Mouse (Mus musculus) stomach, embryonic 16.5 days (tissue): ENCODE data around the gene Mef2c. TPM values are rescaled to one million over a fixed set of nuclear protein-coding genes. Genes with fewer than 3 reads are reported as not detected.

Source experiments
- ATAC-seq: fragments of 200-750 bp; cut with Nextera tagmentation; 2 replicates; pipeline ENCODE4 v1.8.0; 2017; ENCODE audit warnings: moderate number of reproducible peaks, moderate TSS enrichment; ENCODE audit not compliant: insufficient read depth, low FRiP score
- H3K27ac ChIP-seq: fragments of 300-500 bp; sonication (generic); 2 replicates; pipeline ENCODE4 v1.5.1; 2014; ENCODE audit warnings: low read length
- H3K27me3 ChIP-seq: fragments of 300-500 bp; sonication (generic); 2 replicates; pipeline ENCODE4 v1.6.1; 2014; ENCODE audit warnings: low read length, control low read depth, mixed read lengths; ENCODE audit not compliant: control insufficient read depth, insufficient read depth
- H3K36me3 ChIP-seq: fragments of 300-500 bp; sonication (generic); 2 replicates; pipeline ENCODE4 v1.6.1; 2014; ENCODE audit warnings: low read length; ENCODE audit not compliant: control insufficient read depth, insufficient read depth
- H3K4me1 ChIP-seq: fragments of 300-500 bp; sonication (generic); 2 replicates; pipeline ENCODE4 v1.6.1; 2014; ENCODE audit warnings: low read length, control low read depth, mixed read lengths; ENCODE audit not compliant: control insufficient read depth, insufficient read depth
- H3K4me2 ChIP-seq: fragments of 300-500 bp; sonication (generic); 2 replicates; pipeline ENCODE4 v1.6.1; 2014; ENCODE audit warnings: low read depth, low read length, mixed read lengths
- H3K4me3 ChIP-seq: fragments of 300-500 bp; sonication (generic); replicated peaks from 2 replicates; pipeline ENCODE4 v1.5.1; 2014; ENCODE audit warnings: mild to moderate bottlenecking, low read length
- H3K9ac ChIP-seq: fragments of 300-500 bp; sonication (generic); 2 replicates; pipeline ENCODE4 v1.6.1; 2014; ENCODE audit warnings: low read length
- H3K9me3 ChIP-seq: fragments of 300-500 bp; sonication (generic); replicated peaks from 2 replicates; pipeline ENCODE4 v1.6.1; 2016; ENCODE audit warnings: low read length, control low read depth; ENCODE audit not compliant: control insufficient read depth
- WGBS: fragments of 180-500 bp; shearing (Covaris S2); extraction: QIAGEN DNeasy Blood & Tissue Kit; methylation state at CpG from one replicate; pipeline ENCODE4 v1.1.7; 2014; 5-methylcytosine and 5-hydroxymethylcytosine counted together
- polyA plus RNA-seq: library from polyadenylated mRNA; unstranded; fragments of >200 nt; fragmentation: Nextera tagmentation; extraction: Ambion mirVana; gene quantifications from 2 replicates; pipeline ENCODE4 v1.2.1, GENCODE M21; 2015

Mef2c gene
- polyA plus RNA-seq, 1 experiment from 2014 or later: 51.9 TPM

DNA sequence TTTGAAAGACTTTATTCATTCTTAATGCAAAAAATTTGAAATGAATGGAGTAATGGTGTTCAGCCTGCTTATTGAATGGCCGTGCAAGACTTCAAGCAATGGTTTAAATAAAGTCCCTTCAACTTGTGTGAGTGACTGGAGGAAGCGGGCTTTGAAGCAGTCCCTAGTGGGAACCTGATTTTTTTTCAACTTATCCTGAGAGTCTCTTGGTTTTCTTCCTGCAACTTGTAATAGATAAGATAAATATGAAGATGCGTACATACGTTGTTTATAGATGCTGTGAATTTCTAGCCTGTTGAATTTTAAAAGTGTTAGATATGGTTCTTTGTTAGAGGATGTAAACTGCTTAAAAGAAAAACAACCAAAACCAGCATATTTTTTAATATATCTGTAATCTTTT, 27.1 kb downstream of the Mef2c start:
- no peak overlapping the region for H3K4me2 ChIP-seq
- H3K9ac ChIP-seq: no peak overlapping the region
- no peaks in the 10 kb centered on the region for H3K36me3 ChIP-seq
- no peak overlapping the region for H3K4me3 ChIP-seq
- no peaks in the 10 kb centered on the region for H3K4me1 ChIP-seq
- no peaks in the 10 kb centered on the region for H3K9me3 ChIP-seq
- H3K27me3 ChIP-seq: no peaks in the 10 kb centered on the region
- ATAC-seq: no peak
- 77% methylated on average over 4 of the region's 4 CpGs for WGBS
- no peak overlapping the region for H3K27ac ChIP-seq

DNA sequence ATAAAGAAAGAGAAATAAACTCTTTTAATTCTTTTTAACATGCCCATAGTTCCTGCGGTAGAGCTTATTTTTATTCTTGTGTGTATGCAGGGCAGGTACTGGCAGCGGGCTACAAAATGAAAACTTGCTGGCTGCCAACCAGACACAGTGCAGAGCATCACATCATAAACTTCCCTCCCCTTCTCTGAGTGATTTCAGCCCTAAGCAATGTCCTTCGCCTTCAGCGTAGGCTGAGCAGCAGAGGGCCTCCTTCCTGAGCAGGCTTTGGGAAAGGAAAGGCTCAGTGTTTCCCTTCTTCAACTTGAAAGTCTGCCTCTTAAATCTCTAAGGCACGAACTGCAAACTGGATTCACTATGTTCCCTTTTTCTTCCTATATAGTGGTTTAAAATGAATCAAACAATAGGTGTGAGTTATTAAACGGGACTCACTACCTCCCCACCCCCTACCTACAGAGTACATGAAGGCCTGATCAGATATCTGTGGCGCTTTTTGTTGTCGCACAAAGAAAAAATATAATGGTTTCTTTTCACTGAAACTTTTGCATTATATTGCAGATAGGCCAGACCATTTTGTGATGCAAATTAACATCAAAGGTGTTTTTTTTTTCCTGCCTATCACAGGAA, 28.2 kb downstream of the Mef2c start:
- no peak overlapping the region for H3K4me3 ChIP-seq
- H3K9me3 ChIP-seq: no peaks in the 10 kb centered on the region
- H3K27ac ChIP-seq: peak overlapping the region; percentile 23; the same call in 1 of the 2 replicates
- WGBS: 46% methylated on average over 8 of the region's 8 CpGs
- no peaks in the 10 kb centered on the region for H3K36me3 ChIP-seq
- no peak overlapping the region for H3K4me2 ChIP-seq
- no peaks in the 10 kb centered on the region for H3K27me3 ChIP-seq
- H3K9ac ChIP-seq: no peak overlapping the region
- H3K4me1 ChIP-seq: peaks cover under 1% of the 10 kb centered on the region; the same call in 1 of the 2 replicates
- peak; percentile 66; the same call in 1 of the 2 replicates for ATAC-seq

DNA sequence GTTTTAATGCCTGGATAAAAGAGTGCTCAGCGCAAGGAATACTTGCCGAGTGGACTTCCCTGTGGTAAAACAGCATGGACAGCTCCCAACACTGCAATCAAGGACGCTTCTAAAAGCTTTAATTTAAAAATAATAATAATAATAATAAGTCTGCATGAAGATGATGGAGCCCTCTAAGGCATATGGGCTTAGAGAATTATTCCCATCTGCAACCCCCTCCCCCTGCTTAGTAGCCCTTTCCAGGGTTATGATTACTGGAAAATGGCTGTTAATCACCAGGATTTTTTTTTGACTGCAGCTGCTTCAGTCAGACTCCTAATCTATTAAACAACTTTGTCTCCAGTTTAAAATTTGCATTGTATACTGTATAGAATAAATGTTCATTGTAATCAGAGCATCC, 32.5 kb downstream of the Mef2c start:
- Histone ChIP-seq H3K27ac (no peak overlapping the region), H3K9me3 (no peaks in the 10 kb centered on the region), H3K4me2 (no peak overlapping the region), H3K4me3 (no peak overlapping the region), H3K4me1 (peaks cover 3% of the 10 kb centered on the region; the same call in 1 of the 2 replicates), H3K9ac (no peak overlapping the region), H3K36me3 (no peaks in the 10 kb centered on the region), H3K27me3 (no peaks in the 10 kb centered on the region)
- WGBS: 59% methylated on average over 3 of the region's 3 CpGs
- ATAC-seq: no peak

DNA sequence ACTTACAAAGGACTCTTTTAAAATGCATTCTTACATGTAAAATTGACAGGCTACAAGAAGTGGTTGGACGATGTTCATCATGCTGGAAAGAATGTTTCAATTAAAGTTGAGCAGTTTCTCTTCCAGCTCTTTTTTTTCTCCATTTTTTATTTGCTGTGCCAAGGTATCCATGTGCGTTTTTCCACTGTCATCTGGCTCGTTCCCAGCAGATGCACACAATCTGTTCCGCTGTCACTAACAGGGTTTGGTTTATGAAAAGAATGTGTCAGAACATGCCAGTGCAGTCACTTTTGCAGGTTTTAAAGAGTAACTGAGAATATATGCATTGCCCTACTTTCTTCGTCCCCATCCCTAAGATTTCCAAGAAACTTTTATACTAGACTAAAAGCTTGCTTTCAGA, 33.3 kb downstream of the Mef2c start:
- H3K4me3 ChIP-seq: no peak overlapping the region
- peaks cover 3% of the 10 kb centered on the region; the same call in 1 of the 2 replicates for H3K4me1 ChIP-seq
- no peaks in the 10 kb centered on the region for H3K9me3 ChIP-seq
- no peaks in the 10 kb centered on the region for H3K36me3 ChIP-seq
- WGBS: 42% methylated on average over 5 of the region's 5 CpGs
- no peak for ATAC-seq
- H3K9ac ChIP-seq: no peak overlapping the region
- no peak overlapping the region for H3K27ac ChIP-seq
- no peak overlapping the region for H3K4me2 ChIP-seq
- no peaks in the 10 kb centered on the region for H3K27me3 ChIP-seq

DNA sequence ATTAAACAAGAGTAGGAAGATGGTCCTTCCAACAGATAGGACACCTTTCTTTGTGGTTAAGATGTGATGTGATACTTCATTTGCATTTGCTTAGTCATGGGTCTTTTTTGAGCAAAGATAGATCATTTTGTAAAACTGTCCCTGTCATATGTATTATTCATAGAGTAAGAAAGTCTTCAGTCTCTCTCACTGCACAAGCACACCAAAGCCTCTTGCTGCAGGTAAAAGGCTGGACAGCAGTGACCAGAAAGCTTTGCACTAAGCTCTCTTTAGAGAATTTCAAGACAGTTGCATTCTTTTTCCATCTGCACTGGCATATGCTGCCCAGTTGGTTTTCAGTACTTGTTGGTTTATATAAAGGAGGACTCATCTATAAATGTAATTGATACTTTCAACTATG, 36.1 kb downstream of the Mef2c start:
- no peak for ATAC-seq
- no peak overlapping the region for H3K27ac ChIP-seq
- no peak overlapping the region for H3K4me3 ChIP-seq
- H3K4me1 ChIP-seq: peaks cover 3% of the 10 kb centered on the region; the same call in 1 of the 2 replicates
- no peaks in the 10 kb centered on the region for H3K27me3 ChIP-seq
- H3K9ac ChIP-seq: no peak overlapping the region
- H3K9me3 ChIP-seq: no peaks in the 10 kb centered on the region
- H3K36me3 ChIP-seq: no peaks in the 10 kb centered on the region
- H3K4me2 ChIP-seq: no peak overlapping the region

DNA sequence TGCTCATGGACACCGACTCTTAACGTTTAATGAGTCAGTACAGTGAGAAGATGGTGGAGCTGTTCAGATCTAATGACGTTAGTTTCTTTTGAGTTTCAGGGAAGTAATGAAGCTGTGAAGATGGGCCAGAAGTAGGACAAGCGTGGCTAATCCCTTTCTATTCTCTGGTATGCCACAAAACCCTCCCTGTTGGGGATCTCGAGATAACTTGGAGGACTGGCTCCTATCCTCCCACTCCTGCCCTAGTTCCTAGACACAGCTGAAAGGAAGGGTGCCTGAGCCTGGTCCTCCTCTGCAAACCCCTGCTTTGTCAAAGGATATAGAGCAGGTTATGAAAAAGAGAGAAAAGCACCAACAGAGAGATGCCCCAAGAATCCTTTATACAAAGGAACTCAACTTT, 38.8 kb downstream of the Mef2c start:
- Histone ChIP-seq H3K9ac (no peak overlapping the region), H3K27ac (no peak overlapping the region), H3K4me2 (no peak overlapping the region), H3K4me1 (no peaks in the 10 kb centered on the region), H3K36me3 (no peaks in the 10 kb centered on the region), H3K27me3 (no peaks in the 10 kb centered on the region), H3K4me3 (no peak overlapping the region), H3K9me3 (no peaks in the 10 kb centered on the region)
- WGBS: 79% methylated on average over 5 of the region's 5 CpGs
- no peak for ATAC-seq

DNA sequence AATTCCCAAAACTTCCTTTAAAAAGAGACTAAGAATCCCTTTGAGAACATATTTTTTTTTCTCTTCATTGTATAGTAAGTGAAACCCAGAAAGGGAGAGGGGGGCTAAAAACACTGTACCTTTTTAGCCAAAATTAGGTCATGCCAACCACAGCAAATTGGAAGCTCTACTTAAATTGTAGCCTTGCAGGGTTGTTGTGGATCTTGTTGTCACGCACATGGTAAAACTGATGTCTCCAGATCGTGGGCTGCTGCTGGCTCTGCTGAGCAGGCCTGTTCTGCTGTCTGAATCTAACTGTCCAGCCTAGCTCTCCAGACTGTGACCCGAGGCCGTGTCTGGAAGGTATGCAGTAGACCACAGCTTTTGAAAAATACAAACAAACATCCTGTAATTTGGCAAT, 40.9 kb downstream of the Mef2c start:
- no peak overlapping the region for H3K27ac ChIP-seq
- H3K4me1 ChIP-seq: no peaks in the 10 kb centered on the region
- ATAC-seq: no peak
- H3K4me3 ChIP-seq: no peak overlapping the region
- no peaks in the 10 kb centered on the region for H3K27me3 ChIP-seq
- WGBS: 78% methylated on average over 4 of the region's 4 CpGs
- no peaks in the 10 kb centered on the region for H3K9me3 ChIP-seq
- no peak overlapping the region for H3K4me2 ChIP-seq
- no peak overlapping the region for H3K9ac ChIP-seq
- H3K36me3 ChIP-seq: no peaks in the 10 kb centered on the region

DNA sequence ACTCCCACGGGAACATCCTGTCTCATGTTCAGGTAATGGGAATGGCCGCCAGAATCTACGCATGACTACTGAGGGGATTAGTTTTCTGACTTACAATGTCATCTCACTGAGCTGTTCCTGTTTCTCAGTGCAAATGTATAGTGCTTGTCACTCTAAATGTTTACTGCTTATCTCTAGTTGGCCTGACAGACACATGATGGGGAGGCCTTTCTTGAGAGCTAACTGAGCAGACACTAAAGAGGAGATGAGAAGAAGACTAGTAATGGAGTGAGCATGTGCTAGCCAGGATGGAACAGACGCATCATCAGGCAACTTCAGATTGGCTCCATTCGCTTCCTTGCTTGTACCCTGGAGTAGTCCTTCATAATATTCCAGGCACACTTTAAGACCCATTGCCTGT, 43.0 kb downstream of the Mef2c start:
- WGBS: 89% methylated on average over 5 of the region's 5 CpGs
- no peak for ATAC-seq
- H3K4me1 ChIP-seq: no peaks in the 10 kb centered on the region
- no peak overlapping the region for H3K4me3 ChIP-seq
- no peak overlapping the region for H3K27ac ChIP-seq
- H3K36me3 ChIP-seq: no peaks in the 10 kb centered on the region
- H3K27me3 ChIP-seq: no peaks in the 10 kb centered on the region
- H3K9me3 ChIP-seq: no peaks in the 10 kb centered on the region
- no peak overlapping the region for H3K9ac ChIP-seq
- H3K4me2 ChIP-seq: no peak overlapping the region

DNA sequence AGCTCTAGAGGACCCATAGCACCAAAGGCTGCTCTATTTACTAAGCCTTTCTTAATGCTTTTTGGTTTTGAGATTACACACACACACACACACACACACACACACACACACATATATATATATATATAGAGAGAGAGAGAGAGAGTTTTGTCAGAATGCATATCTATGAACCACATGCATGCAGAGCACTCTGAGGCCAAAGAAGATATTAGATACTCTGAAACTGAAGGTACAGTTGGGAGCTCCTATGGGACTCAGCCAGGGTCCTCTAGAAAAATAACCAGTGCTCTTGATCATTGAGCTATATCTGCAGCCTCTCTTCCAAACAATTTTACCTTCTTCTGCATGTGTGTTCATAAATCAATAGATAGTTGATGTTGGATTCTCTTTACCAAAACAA, 47.4 kb downstream of the Mef2c start:
- H3K4me3 ChIP-seq: no peak overlapping the region
- no peaks in the 10 kb centered on the region for H3K27me3 ChIP-seq
- no peaks in the 10 kb centered on the region for H3K36me3 ChIP-seq
- H3K9me3 ChIP-seq: no peaks in the 10 kb centered on the region
- H3K4me2 ChIP-seq: no peak overlapping the region
- no peaks in the 10 kb centered on the region for H3K4me1 ChIP-seq
- no peak for ATAC-seq
- no peak overlapping the region for H3K27ac ChIP-seq
- no peak overlapping the region for H3K9ac ChIP-seq

DNA sequence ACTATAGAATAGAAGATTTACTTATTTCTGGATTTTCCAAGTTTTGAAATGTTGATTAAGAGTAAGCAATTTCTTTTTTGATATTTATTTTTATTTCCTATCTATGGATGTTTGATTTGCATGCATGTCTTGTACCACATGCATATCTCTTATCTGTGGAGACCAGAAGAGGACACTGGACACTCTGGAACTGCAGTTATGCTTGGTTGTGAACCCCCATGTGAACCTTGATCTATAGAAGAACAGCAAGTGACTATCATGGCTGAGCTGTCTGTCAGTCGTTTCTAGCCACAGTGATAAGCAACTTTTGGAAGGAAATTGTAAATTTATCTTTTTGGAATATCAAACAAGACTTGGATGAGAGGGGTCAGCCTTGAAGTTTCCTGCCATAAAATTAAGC, 48.2 kb downstream of the Mef2c start:
- Histone ChIP-seq H3K9ac (no peak overlapping the region), H3K36me3 (no peaks in the 10 kb centered on the region), H3K4me2 (no peak overlapping the region), H3K4me3 (no peak overlapping the region), H3K4me1 (no peaks in the 10 kb centered on the region), H3K9me3 (no peaks in the 10 kb centered on the region), H3K27me3 (no peaks in the 10 kb centered on the region), H3K27ac (no peak overlapping the region)
- 57% methylated on average over 1 of the region's 1 CpGs for WGBS
- no peak for ATAC-seq
